Mouse (Mus musculus) cerebellum, adult 2 months (tissue): ENCODE measurements around the gene Casp4.

Experiments used
- CTCF ChIP-seq: fragments of 200-500 bp; IDR thresholded peaks from 2 replicates; pipeline ENCODE4 v1.5.1; 2011; ENCODE audit warnings: low read depth, mild to moderate bottlenecking, control low read depth, low read length, moderate library complexity, borderline replicate concordance; ENCODE audit not compliant: insufficient read depth
- POLR2A ChIP-seq: fragments of 200-500 bp; IDR thresholded peaks from 2 replicates; pipeline ENCODE4 v1.6.1; 2011; ENCODE audit warnings: low read length, control low read depth, borderline replicate concordance; ENCODE audit not compliant: insufficient read depth

DNA sequence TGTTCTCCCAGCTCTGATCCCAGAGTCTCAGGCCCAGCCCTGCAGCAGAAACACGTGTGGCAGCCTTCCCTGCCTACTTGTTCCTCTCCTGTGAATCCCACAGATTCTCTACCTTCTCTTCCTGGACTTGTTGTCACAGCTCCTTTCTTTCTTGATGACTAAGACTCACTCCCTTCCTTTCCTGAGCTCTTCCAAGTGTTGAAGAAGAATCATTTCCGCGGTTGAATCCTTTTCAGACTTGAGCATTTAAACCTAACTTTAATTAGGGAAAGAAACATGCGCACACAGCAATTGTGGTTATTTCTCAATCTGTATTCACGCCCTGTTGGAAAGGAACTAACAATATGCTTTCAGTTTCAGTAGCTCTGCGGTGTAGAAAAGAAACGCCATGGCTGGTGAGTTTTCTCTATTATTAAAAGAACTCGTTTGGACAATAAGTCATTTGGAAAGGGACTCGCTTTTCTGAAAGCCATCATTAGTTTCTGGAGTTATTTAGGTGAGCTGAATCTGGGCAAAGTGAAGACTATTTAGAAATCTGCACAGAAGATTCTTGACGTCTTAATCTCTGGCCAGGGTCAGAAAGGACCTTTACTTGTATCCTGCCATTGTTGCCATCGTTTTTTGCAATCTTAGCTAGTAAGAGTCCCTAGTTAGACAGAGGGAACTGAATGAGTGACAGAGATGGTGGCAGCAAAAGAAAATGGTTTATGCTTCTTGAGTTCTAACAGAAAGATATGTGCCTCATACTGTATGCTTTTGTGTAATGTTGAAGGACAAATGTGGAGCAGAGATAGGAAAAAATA lies 10.1 kb upstream of the Casp4 start, which contains the start of gene Casp1:
- no peak for TF ChIP-seq POLR2A
- no peak for TF ChIP-seq CTCF
